Mouse (Mus musculus): ENCODE data around the gene Antxr1. TPM values are rescaled to one million over a fixed set of nuclear protein-coding genes. Genes with fewer than 3 reads are reported as not detected.
"Not testable (repeated sequence)": the region's sequence is repeated elsewhere in the genome, so short reads cannot be mapped to it uniquely, and the experiment has no call there.

The Antxr1 gene
- polyA plus RNA-seq, 1 experiment from 2014 or later: 4.5 TPM

GRCm38 (mm10) chr6:87100297-87101020, 235.2 kb downstream of the Antxr1 start:
- Histone ChIP-seq H3K9ac (ENCODE audit: low read depth, low read length) (no peak overlapping the region), H3K4me2 (no peak overlapping the region), H3K9me3 (replicated peaks; ENCODE audit: control insufficient read depth, low read length) (no peaks in the 10 kb centered on the region), H3K27ac (ENCODE audit: low read depth, low read length) (no peak overlapping the region), H3K36me3 (ENCODE audit: control insufficient read depth, insufficient read depth, low read length) (no peaks in the 10 kb centered on the region), H3K4me3 (ENCODE audit: low read depth, low read length) (no peak overlapping the region), H3K4me1 (ENCODE audit: control insufficient read depth, insufficient read depth, low read length) (peaks cover 13% of the 10 kb centered on the region), H3K27me3 (ENCODE audit: control insufficient read depth, insufficient read depth, low read length) (no peaks in the 10 kb centered on the region)
- 83% methylated on average over 9 of the region's 9 CpGs for WGBS (ENCODE audit: insufficient replicate concordance)
- no peak for ATAC-seq (replicated peaks; ENCODE audit: insufficient number of reproducible peaks, low FRiP score, low TSS enrichment)

- Histone ChIP-seq H3K9ac (ENCODE audit: low read depth, low read length) (0 out of 2 replicates have a peak overlapping the region, but pooled peaks have one; percentile 28), H3K36me3 (ENCODE audit: control insufficient read depth, insufficient read depth, low read length) (no peaks in the 10 kb centered on the region), H3K9me3 (replicated peaks; ENCODE audit: control insufficient read depth, low read length) (no peaks in the 10 kb centered on the region), H3K4me2 (no peak overlapping the region), H3K4me1 (ENCODE audit: control insufficient read depth, insufficient read depth, low read length) (peaks cover 13% of the 10 kb centered on the region), H3K27me3 (ENCODE audit: control insufficient read depth, insufficient read depth, low read length) (no peaks in the 10 kb centered on the region), H3K27ac (ENCODE audit: low read depth, low read length) (no peak overlapping the region), H3K4me3 (ENCODE audit: low read depth, low read length) (no peak overlapping the region)
- no peak for ATAC-seq (replicated peaks; ENCODE audit: insufficient number of reproducible peaks, low FRiP score, low TSS enrichment)
- 51% methylated on average over 7 of the region's 7 CpGs for WGBS (ENCODE audit: insufficient replicate concordance)
These were observed 235.8 kb downstream of the Antxr1 start for GRCm38 (mm10) chr6:87099671-87100296.

- H3K9ac ChIP-seq (ENCODE audit: low read depth, low read length): no peak overlapping the region
- H3K9me3 ChIP-seq (replicated peaks; ENCODE audit: control insufficient read depth, low read length): no peaks in the 10 kb centered on the region
- H3K4me1 ChIP-seq (ENCODE audit: control insufficient read depth, insufficient read depth, low read length): peaks cover 13% of the 10 kb centered on the region
- no peaks in the 10 kb centered on the region for H3K27me3 ChIP-seq (ENCODE audit: control insufficient read depth, insufficient read depth, low read length)
- no peak for ATAC-seq (replicated peaks; ENCODE audit: insufficient number of reproducible peaks, low FRiP score, low TSS enrichment)
- H3K27ac ChIP-seq (ENCODE audit: low read depth, low read length): no peak overlapping the region
- WGBS (ENCODE audit: insufficient replicate concordance): 43% methylated on average over 3 of the region's 3 CpGs
- no peak overlapping the region for H3K4me3 ChIP-seq (ENCODE audit: low read depth, low read length)
- no peaks in the 10 kb centered on the region for H3K36me3 ChIP-seq (ENCODE audit: control insufficient read depth, insufficient read depth, low read length)
- H3K4me2 ChIP-seq: no peak overlapping the region
These were observed 236.4 kb downstream of the Antxr1 start for GRCm38 (mm10) chr6:87099261-87099660.

GRCm38 (mm10) chr6:87093631-87094030, 242.0 kb downstream of the Antxr1 start:
- WGBS (ENCODE audit: insufficient replicate concordance): 86% methylated on average over 8 of the region's 8 CpGs
- not testable (repeated sequence) for H3K9ac ChIP-seq (ENCODE audit: low read depth, low read length); H3K4me1 ChIP-seq (ENCODE audit: control insufficient read depth, insufficient read depth, low read length); H3K4me3 ChIP-seq (ENCODE audit: low read depth, low read length); H3K4me2 ChIP-seq; H3K36me3 ChIP-seq (ENCODE audit: control insufficient read depth, insufficient read depth, low read length); ATAC-seq (replicated peaks; ENCODE audit: insufficient number of reproducible peaks, low FRiP score, low TSS enrichment); H3K27me3 ChIP-seq (ENCODE audit: control insufficient read depth, insufficient read depth, low read length); H3K9me3 ChIP-seq (replicated peaks; ENCODE audit: control insufficient read depth, low read length); H3K27ac ChIP-seq (ENCODE audit: low read depth, low read length)

- H3K4me2 ChIP-seq: no peak overlapping the region
- WGBS (ENCODE audit: insufficient replicate concordance): 72% methylated on average over 5 of the region's 5 CpGs
- H3K27ac ChIP-seq (ENCODE audit: low read depth, low read length): no peak overlapping the region
- peaks cover 9% of the 10 kb centered on the region; the same call in 1 of the 2 replicates for H3K36me3 ChIP-seq (ENCODE audit: control insufficient read depth, insufficient read depth, low read length)
- no peak for ATAC-seq (replicated peaks; ENCODE audit: insufficient number of reproducible peaks, low FRiP score, low TSS enrichment)
- no peaks in the 10 kb centered on the region for H3K9me3 ChIP-seq (replicated peaks; ENCODE audit: control insufficient read depth, low read length)
- no peak overlapping the region for H3K4me3 ChIP-seq (ENCODE audit: low read depth, low read length)
- no peak overlapping the region for H3K9ac ChIP-seq (ENCODE audit: low read depth, low read length)
- H3K4me1 ChIP-seq (ENCODE audit: control insufficient read depth, insufficient read depth, low read length): no peaks in the 10 kb centered on the region
- H3K27me3 ChIP-seq (ENCODE audit: control insufficient read depth, insufficient read depth, low read length): no peaks in the 10 kb centered on the region
These were observed 243.1 kb downstream of the Antxr1 start for GRCm38 (mm10) chr6:87092476-87092875.

GRCm38 (mm10) chr6:87090877-87091276, 244.7 kb downstream of the Antxr1 start:
- Histone ChIP-seq H3K27me3 (ENCODE audit: control insufficient read depth, insufficient read depth, low read length) (no peaks in the 10 kb centered on the region), H3K9me3 (replicated peaks; ENCODE audit: control insufficient read depth, low read length) (no peaks in the 10 kb centered on the region), H3K4me1 (ENCODE audit: control insufficient read depth, insufficient read depth, low read length) (no peaks in the 10 kb centered on the region), H3K36me3 (ENCODE audit: control insufficient read depth, insufficient read depth, low read length) (peaks cover 12% of the 10 kb centered on the region), H3K9ac (ENCODE audit: low read depth, low read length) (no peak overlapping the region; the same call in 1 of the 2 replicates), H3K27ac (ENCODE audit: low read depth, low read length) (no peak overlapping the region), H3K4me3 (ENCODE audit: low read depth, low read length) (no peak overlapping the region), H3K4me2 (no peak overlapping the region)
- WGBS (ENCODE audit: insufficient replicate concordance): 90% methylated on average over 3 of the region's 3 CpGs
- ATAC-seq (replicated peaks; ENCODE audit: insufficient number of reproducible peaks, low FRiP score, low TSS enrichment): no peak

GRCm38 (mm10) chr6:87088356-87088755, 247.3 kb downstream of the Antxr1 start:
- peaks cover 5% of the 10 kb centered on the region; the same call in 1 of the 2 replicates for H3K4me1 ChIP-seq (ENCODE audit: control insufficient read depth, insufficient read depth, low read length)
- no peak for ATAC-seq (replicated peaks; ENCODE audit: insufficient number of reproducible peaks, low FRiP score, low TSS enrichment)
- H3K36me3 ChIP-seq (ENCODE audit: control insufficient read depth, insufficient read depth, low read length): peaks cover 20% of the 10 kb centered on the region
- no peak overlapping the region for H3K27ac ChIP-seq (ENCODE audit: low read depth, low read length)
- no peak overlapping the region for H3K9ac ChIP-seq (ENCODE audit: low read depth, low read length)
- H3K27me3 ChIP-seq (ENCODE audit: control insufficient read depth, insufficient read depth, low read length): no peaks in the 10 kb centered on the region
- whole genome bisulfite sequencing (ENCODE audit: insufficient replicate concordance): 88% methylated on average over 5 of the region's 5 CpGs
- H3K4me3 ChIP-seq (ENCODE audit: low read depth, low read length): no peak overlapping the region
- H3K4me2 ChIP-seq: no peak overlapping the region
- no peaks in the 10 kb centered on the region for H3K9me3 ChIP-seq (replicated peaks; ENCODE audit: control insufficient read depth, low read length)

- no peak overlapping the region for H3K4me3 ChIP-seq (ENCODE audit: low read depth, low read length)
- 34% methylated on average over 6 of the region's 6 CpGs for WGBS (ENCODE audit: insufficient replicate concordance)
- no peak overlapping the region for H3K4me2 ChIP-seq
- H3K36me3 ChIP-seq (ENCODE audit: control insufficient read depth, insufficient read depth, low read length): peaks cover 24% of the 10 kb centered on the region
- peaks cover 5% of the 10 kb centered on the region; the same call in 1 of the 2 replicates for H3K4me1 ChIP-seq (ENCODE audit: control insufficient read depth, insufficient read depth, low read length)
- H3K27me3 ChIP-seq (ENCODE audit: control insufficient read depth, insufficient read depth, low read length): no peaks in the 10 kb centered on the region
- H3K27ac ChIP-seq (ENCODE audit: low read depth, low read length): no peak overlapping the region
- ATAC-seq (replicated peaks; ENCODE audit: insufficient number of reproducible peaks, low FRiP score, low TSS enrichment): no peak
- no peaks in the 10 kb centered on the region for H3K9me3 ChIP-seq (replicated peaks; ENCODE audit: control insufficient read depth, low read length)
- no peak overlapping the region for H3K9ac ChIP-seq (ENCODE audit: low read depth, low read length)
These were observed 250.6 kb downstream of the Antxr1 start for GRCm38 (mm10) chr6:87085026-87085425.

All from heart, embryonic 11.5 days (tissue).